Mouse (Mus musculus): Measurements from ENCODE around the gene Shc3.

DNA sequence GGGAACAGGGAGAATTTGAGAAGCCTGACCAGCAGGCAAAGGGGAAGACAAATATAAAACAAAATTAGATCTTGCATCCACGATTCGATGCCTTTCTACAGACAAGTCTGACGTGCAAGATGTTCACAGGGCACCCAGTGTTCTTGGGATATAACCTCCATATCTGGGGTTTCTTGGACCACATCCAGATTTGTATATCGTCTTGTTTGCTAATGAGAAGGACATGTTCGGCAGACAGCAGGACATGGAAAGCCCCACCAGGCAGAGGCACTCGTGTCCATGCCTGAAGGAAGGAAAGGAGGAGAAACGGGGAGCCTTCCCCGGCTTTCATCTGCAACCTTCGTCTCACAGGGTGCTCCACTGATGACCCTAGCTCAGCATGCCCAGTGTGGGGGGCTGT lies 158.0 kb downstream of the Shc3 start:
- TF ChIP-seq KAT2A (IDR thresholded peaks at IDR 0.05; ENCODE audit: insufficient replicate concordance, low read length): no peak
- no peak for TF ChIP-seq USF1 (IDR thresholded peaks at IDR 0.05; ENCODE audit: low read depth, low read length)
- no peak for TF ChIP-seq NRF1 (IDR thresholded peaks at IDR 0.05; ENCODE audit: low read depth, low read length)
- no peak for TF ChIP-seq RAD21 (IDR thresholded peaks at IDR 0.05; ENCODE audit: low read depth, low read length)
- no peak for TF ChIP-seq ZKSCAN1 (IDR thresholded peaks at IDR 0.05; ENCODE audit: borderline replicate concordance, low read depth, low read length)
- no peak for TF ChIP-seq POLR2AphosphoS2 (IDR thresholded peaks at IDR 0.05; ENCODE audit: low read depth, low read length)
- TF ChIP-seq CTCF (conservative IDR thresholded peaks at IDR 0.05 in 1 of 2, IDR thresholded peaks at IDR 0.05 in 1 of 2; ENCODE audit: low read depth in 2 of 2, low read length in 2 of 2): no peak
- no peak for TF ChIP-seq UBTF (IDR thresholded peaks at IDR 0.05; ENCODE audit: low read depth, low read length)

Measured in CH12.LX (cell line).